Mouse (Mus musculus) brain, embryonic 14.5 days (tissue): ENCODE measurements around the gene Kidins220. TPM values are rescaled to one million over a fixed set of nuclear protein-coding genes. Genes with fewer than 3 reads are reported as not detected.

Experiments
- DNase-seq: peaks from one replicate; pipeline ENCODE4 v3.0.0-alpha.2; 2011; ENCODE audit warnings: low read depth
- CTCF ChIP-seq: fragments of 200-500 bp; IDR thresholded peaks from 2 replicates; pipeline ENCODE4 v1.5.1; 2012; ENCODE audit warnings: inconsistent platforms, mild to moderate bottlenecking, moderate library complexity, borderline replicate concordance; ENCODE audit not compliant: insufficient read depth, insufficient read length; ENCODE audit errors: extremely low read depth
- POLR2A ChIP-seq: fragments of 200-500 bp; IDR thresholded peaks from 2 replicates; pipeline ENCODE4 v1.6.1; 2012; ENCODE audit warnings: mild to moderate bottlenecking, inconsistent platforms, borderline replicate concordance; ENCODE audit not compliant: poor library complexity, insufficient read depth, insufficient read length, severe bottlenecking; ENCODE audit errors: extremely low read depth
- polyA plus RNA-seq: library from polyadenylated mRNA; depleted of rRNA; stranded (reverse); fragments of >200 nt; gene quantifications from 2 replicates; pipeline ENCODE4 v1.2.3, GENCODE M21; 2012

Kidins220 gene
- polyA plus RNA-seq, 1 experiment, result 265 TPM

GRCm38 (mm10) chr12:25097052-25097209 is 122.2 kb downstream of the Kidins220 start, which contains the start of gene Id2:
Id2 (minus strand) TSS chr12:25097140.
- TF ChIP-seq POLR2A, result no peak
- TF ChIP-seq CTCF, result no peak
- no peak for DNase-seq

GRCm38 (mm10) chr12:25097210-25098160 is 122.8 kb downstream of the Kidins220 start:
- TF ChIP-seq POLR2A, result no peak
- TF ChIP-seq CTCF, result no peak
- DNase-seq, result peak; percentile 91

- TF ChIP-seq CTCF (no peak), POLR2A (no peak)
- DNase-seq, result no peak
These were observed 123.4 kb downstream of the Kidins220 start for GRCm38 (mm10) chr12:25098161-25098550.

GRCm38 (mm10) chr12:25098561-25099312 is 124.0 kb downstream of the Kidins220 start:
- no peak for TF ChIP-seq CTCF
- TF ChIP-seq POLR2A, result peak; percentile 73

GRCm38 (mm10) chr12:25099313-25099562 is 124.5 kb downstream of the Kidins220 start:
- peak; percentile 86 for DNase-seq
- TF ChIP-seq CTCF (no peak), POLR2A (no peak)

More at GRCm38 (mm10) chr12:25098561-25099312, 124.0 kb downstream of the Kidins220 start:
- DNase-seq, result peak; percentile 97

GRCm38 (mm10) chr12:25099563-25100408 is 125.1 kb downstream of the Kidins220 start:
- peak; percentile 56 for DNase-seq
- TF ChIP-seq POLR2A (no peak), CTCF (no peak)

- DNase-seq, result peak; percentile 81
- no peak for TF ChIP-seq CTCF
- no peak for TF ChIP-seq POLR2A
These were observed 125.9 kb downstream of the Kidins220 start for GRCm38 (mm10) chr12:25100411-25101217.

GRCm38 (mm10) chr12:25101389-25101788 is 126.7 kb downstream of the Kidins220 start:
- TF ChIP-seq CTCF, result no peak
- TF ChIP-seq POLR2A, result no peak
- DNase-seq, result no peak

- TF ChIP-seq CTCF (no peak), POLR2A (no peak)
- no peak for DNase-seq
These were observed 129.2 kb downstream of the Kidins220 start for GRCm38 (mm10) chr12:25103911-25104310.

GRCm38 (mm10) chr12:25104541-25104940 is 129.8 kb downstream of the Kidins220 start:
- TF ChIP-seq POLR2A (no peak), CTCF (no peak)

More at GRCm38 (mm10) chr12:25104541-25104940, 129.8 kb downstream of the Kidins220 start:
- no peak for DNase-seq
